Mouse (Mus musculus) testis, adult 2 months (tissue): ENCODE measurements around the gene Fam107a. TPM values are rescaled to one million over a fixed set of nuclear protein-coding genes. Genes with fewer than 3 reads are reported as not detected.

Source experiments
- H3K27ac ChIP-seq: fragments of 200-500 bp; 2 replicates; pipeline ENCODE4 v1.5.1; 2012; ENCODE audit warnings: low read depth, low read length; ENCODE audit not compliant: control insufficient read depth, insufficient read depth
- H3K27me3 ChIP-seq: fragments of 200-500 bp; 2 replicates; pipeline ENCODE4 v1.6.1; 2012; ENCODE audit warnings: mild to moderate bottlenecking, low read length, moderate library complexity; ENCODE audit not compliant: control insufficient read depth, insufficient read depth
- H3K36me3 ChIP-seq: fragments of 200-500 bp; 2 replicates; pipeline ENCODE4 v1.6.1; 2012; ENCODE audit warnings: mild to moderate bottlenecking, low read length; ENCODE audit not compliant: control insufficient read depth, insufficient read depth
- H3K4me1 ChIP-seq: fragments of 200-500 bp; 2 replicates; pipeline ENCODE4 v1.6.1; 2012; ENCODE audit warnings: low read length; ENCODE audit not compliant: control insufficient read depth, insufficient read depth
- H3K4me3 ChIP-seq: fragments of 200-500 bp; 2 replicates; pipeline ENCODE4 v1.5.1; 2012; ENCODE audit warnings: low read depth, mild to moderate bottlenecking, low read length, moderate library complexity, mixed read lengths; ENCODE audit not compliant: control insufficient read depth
- CTCF ChIP-seq: fragments of 200-500 bp; IDR thresholded peaks from 2 replicates; pipeline ENCODE4 v1.5.1; 2012; ENCODE audit warnings: low read depth, mild to moderate bottlenecking, inconsistent platforms, low read length, moderate library complexity; ENCODE audit not compliant: control insufficient read depth, insufficient read depth, insufficient replicate concordance
- POLR2A ChIP-seq: fragments of 200-500 bp; IDR thresholded peaks from 2 replicates; pipeline ENCODE4 v1.6.1; 2012; ENCODE audit warnings: low read depth, mild to moderate bottlenecking, inconsistent platforms, low read length, moderate library complexity; ENCODE audit not compliant: control insufficient read depth
- polyA plus RNA-seq: library from polyadenylated mRNA; depleted of rRNA; stranded (reverse); fragments of >200 nt; gene quantifications from 2 replicates; pipeline ENCODE4 v1.2.3, GENCODE M21; 2012

Gene Fam107a
- polyA plus RNA-seq, 1 experiment: 2.4 TPM

- no peaks in the 10 kb centered on the region for H3K27me3 ChIP-seq
- H3K36me3 ChIP-seq: no peaks in the 10 kb centered on the region
- H3K27ac ChIP-seq: no peak overlapping the region
- no peaks in the 10 kb centered on the region for H3K4me1 ChIP-seq
- H3K4me3 ChIP-seq: no peak overlapping the region
- TF ChIP-seq POLR2A (no peak), CTCF (no peak)
Measured at GRCm38 (mm10) chr14:8260214-8260613, 57.6 kb downstream of the Fam107a start.

GRCm38 (mm10) chr14:8259166-8259565, 58.7 kb downstream of the Fam107a start, which contains the start of gene Acox2:
Gene Acox2, minus strand, starts transcription at chr14:8259353.
- Histone ChIP-seq H3K4me1 (no peaks in the 10 kb centered on the region), H3K36me3 (no peaks in the 10 kb centered on the region), H3K4me3 (no peak within 1 kb of the TSS), H3K27me3 (no peaks in the 10 kb centered on the region), H3K27ac (no peak within 1 kb of the TSS)
- TF ChIP-seq CTCF: no peak
- TF ChIP-seq POLR2A: no peak

- no peak overlapping the region for H3K27ac ChIP-seq
- TF ChIP-seq POLR2A: no peak
- no peak for TF ChIP-seq CTCF
Measured at GRCm38 (mm10) chr14:8258752-8259151, 59.1 kb downstream of the Fam107a start.

GRCm38 (mm10) chr14:8258335-8258627, 59.5 kb downstream of the Fam107a start:
- TF ChIP-seq CTCF (no peak), POLR2A (no peak)
- H3K4me1 ChIP-seq: no peaks in the 10 kb centered on the region
- H3K36me3 ChIP-seq: no peaks in the 10 kb centered on the region
- no peak overlapping the region for H3K4me3 ChIP-seq
- H3K27ac ChIP-seq: no peak overlapping the region
- no peaks in the 10 kb centered on the region for H3K27me3 ChIP-seq

More at GRCm38 (mm10) chr14:8258752-8259151, 59.1 kb downstream of the Fam107a start:
- H3K4me3 ChIP-seq: no peak overlapping the region
- H3K4me1 ChIP-seq: no peaks in the 10 kb centered on the region
- no peaks in the 10 kb centered on the region for H3K36me3 ChIP-seq
- H3K27me3 ChIP-seq: no peaks in the 10 kb centered on the region

GRCm38 (mm10) chr14:8257521-8258334, 60.1 kb downstream of the Fam107a start:
- TF ChIP-seq CTCF: no peak
- TF ChIP-seq POLR2A: no peak
- H3K27me3 ChIP-seq: no peaks in the 10 kb centered on the region
- H3K27ac ChIP-seq: no peak overlapping the region
- no peaks in the 10 kb centered on the region for H3K36me3 ChIP-seq
- H3K4me1 ChIP-seq: no peaks in the 10 kb centered on the region
- no peak overlapping the region for H3K4me3 ChIP-seq

GRCm38 (mm10) chr14:8256881-8257280, 60.9 kb downstream of the Fam107a start:
- no peak overlapping the region for H3K4me3 ChIP-seq
- TF ChIP-seq POLR2A: no peak
- no peak for TF ChIP-seq CTCF
- no peak overlapping the region for H3K27ac ChIP-seq
- no peaks in the 10 kb centered on the region for H3K36me3 ChIP-seq
- H3K4me1 ChIP-seq: no peaks in the 10 kb centered on the region
- H3K27me3 ChIP-seq: no peaks in the 10 kb centered on the region

- TF ChIP-seq CTCF: no peak
- TF ChIP-seq POLR2A: no peak
- Histone ChIP-seq H3K36me3 (no peaks in the 10 kb centered on the region), H3K27me3 (no peaks in the 10 kb centered on the region), H3K4me3 (no peak overlapping the region), H3K4me1 (no peaks in the 10 kb centered on the region), H3K27ac (no peak overlapping the region)
Measured at GRCm38 (mm10) chr14:8256072-8256471, 61.8 kb downstream of the Fam107a start.
